Mouse (Mus musculus): Measurements from ENCODE around the gene Polq. TPM values are rescaled to one million over a fixed set of nuclear protein-coding genes. Genes with fewer than 3 reads are reported as not detected.
A peak's percentile ranks its signal among the peaks of the same experiment; 100 is the strongest.

Gene Polq
- total RNA-seq (2022): 1 to 10 TPM; 5.0 to 9.5 (median 6.7) TPM

- DNase-seq (ENCODE audit: low spot score): peak; percentile 96
Measured at GRCm38 (mm10) chr16:37011061-37011921, at the start of gene Polq. Polq (plus strand) TSS chr16:37011786.

- no peak for DNase-seq (ENCODE audit: low spot score)
Measured at GRCm38 (mm10) chr16:36963415-36963814, 48.2 kb upstream of the Polq start.

- no peak for DNase-seq (ENCODE audit: low spot score)
Measured at GRCm38 (mm10) chr16:36979127-36979526, 32.5 kb upstream of the Polq start.

GRCm38 (mm10) chr16:36983796-36984195 is 27.8 kb upstream of the Polq start:
- no peak for DNase-seq (ENCODE audit: low spot score)

- peak; percentile 36 for DNase-seq (ENCODE audit: low spot score)
Measured at GRCm38 (mm10) chr16:36985636-36986042, 25.9 kb upstream of the Polq start.

GRCm38 (mm10) chr16:36987399-36987798 is 24.2 kb upstream of the Polq start:
- no peak for DNase-seq (ENCODE audit: low spot score)

- DNase-seq (ENCODE audit: low spot score): no peak
Measured at GRCm38 (mm10) chr16:36988066-36988465, 23.5 kb upstream of the Polq start.

GRCm38 (mm10) chr16:36989493-36989892 is 22.1 kb upstream of the Polq start:
- peak; percentile 38 for DNase-seq (ENCODE audit: low spot score)

GRCm38 (mm10) chr16:36989999-36990625 is 21.5 kb upstream of the Polq start, which contains the start of gene Fbxo40:
Fbxo40 (minus strand) TSS chr16:36990467.
- DNase-seq (ENCODE audit: low spot score): peak; percentile 42

GRCm38 (mm10) chr16:36997650-36998049 is 13.9 kb upstream of the Polq start:
- no peak for DNase-seq (ENCODE audit: low spot score)

- no peak for DNase-seq (ENCODE audit: low spot score)
Measured at GRCm38 (mm10) chr16:36999366-36999972, 12.1 kb upstream of the Polq start.

- DNase-seq (ENCODE audit: low spot score): no peak
Measured at GRCm38 (mm10) chr16:37009262-37009661, 2.3 kb upstream of the Polq start.

- DNase-seq (ENCODE audit: low spot score): peak; percentile 65
Measured at GRCm38 (mm10) chr16:37010370-37010769, 1.2 kb upstream of the Polq start.

- no peak for DNase-seq (ENCODE audit: low spot score)
Measured at GRCm38 (mm10) chr16:37011922-37012289, 320 bp downstream of the Polq start.

GRCm38 (mm10) chr16:37012336-37012735 is 750 bp downstream of the Polq start:
- DNase-seq (ENCODE audit: low spot score): no peak

GRCm38 (mm10) chr16:37027581-37027980 is 16.0 kb downstream of the Polq start:
- DNase-seq (ENCODE audit: low spot score): no peak

GRCm38 (mm10) chr16:37031996-37032395 is 20.4 kb downstream of the Polq start:
- no peak for DNase-seq (ENCODE audit: low spot score)

GRCm38 (mm10) chr16:37034751-37035150 is 23.2 kb downstream of the Polq start:
- no peak for DNase-seq (ENCODE audit: low spot score)

GRCm38 (mm10) chr16:37059631-37060030 is 48.0 kb downstream of the Polq start:
- no peak for DNase-seq (ENCODE audit: low spot score)

- DNase-seq (ENCODE audit: low spot score): no peak
Measured at GRCm38 (mm10) chr16:37061261-37061660, 49.7 kb downstream of the Polq start.

- no peak for DNase-seq (ENCODE audit: low spot score)
Measured at GRCm38 (mm10) chr16:37072354-37072753, 60.8 kb downstream of the Polq start.

GRCm38 (mm10) chr16:37089648-37090047 is 78.1 kb downstream of the Polq start:
- DNase-seq (ENCODE audit: low spot score): no peak
